ENCODE assay signal across 24 mouse cellular contexts in the genomic region with DNA sequence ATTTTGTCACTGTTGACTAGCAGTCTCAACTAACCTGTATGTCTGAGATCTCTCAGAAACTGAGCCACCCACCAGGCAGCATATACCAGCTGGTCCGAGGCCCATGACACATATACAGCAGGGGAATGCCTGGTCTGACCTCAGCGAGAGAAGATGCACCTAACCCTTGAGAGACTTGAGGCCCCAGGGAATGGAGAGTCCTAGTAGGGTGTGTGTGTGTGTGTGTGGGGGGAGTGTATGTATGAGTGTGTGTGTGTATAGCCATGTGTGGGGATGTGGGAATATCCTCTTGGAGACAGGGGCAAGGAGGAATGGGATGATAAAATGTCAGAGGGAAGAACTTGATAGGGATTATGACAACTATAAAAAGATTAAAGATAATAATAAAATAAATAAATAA.
A peak's percentile ranks its signal among the peaks of the same experiment; 100 is the strongest.
DNase-seq lines count a peak whose midpoint lies in the region; ATAC-seq lines count a peak whose summit lies in the region.
"Had no signal": no experiment of that assay in that cellular context is flagged by ENCODE, and none has a peak within 500 bp of the region (broad histone marks: within the 10 kb centered on the region; RNA-seq: fewer than 3 reads in every experiment).

No protein-coding gene starts in this region.

- DNase-seq in heart, adult 11 months: peak; percentile 70
- no peak for DNase-seq in heart, postnatal 10 days
- no peak for DNase-seq in hindbrain, embryonic 10.5 days (ENCODE audit: low spot score)
- DNase-seq in liver, embryonic 11.5 days (ENCODE audit: low spot score): no peak
- no peak for DNase-seq in liver
- no peak for DNase-seq in midbrain, embryonic 10.5 days (ENCODE audit: low spot score)
- DNase-seq: adrenal gland, adult 2 months; adrenal gland, postnatal 10 days; adrenal gland, postnatal 25 days; cerebellum, adult 11 months; cerebellum, adult 18-20 months; cerebellum, adult 8-10 months; cerebellum, adult 9-11 months; cerebellum, postnatal 14 days; cerebellum, postnatal 36 days; embryo, embryonic 11 days had no signal

- no peak overlapping the region for H3K27ac ChIP-seq in hindbrain, embryonic 13.5 days
- H3K27ac ChIP-seq in hindbrain, embryonic 10.5 days: no peak overlapping the region
- no peak overlapping the region for H3K27ac ChIP-seq in liver, embryonic 11.5 days (ENCODE audit: low read depth, low read length)
- no peak overlapping the region for H3K27ac ChIP-seq in midbrain, embryonic 13.5 days
- H3K27ac ChIP-seq in midbrain, embryonic 10.5 days (replicated peaks): no peak overlapping the region
- H3K27ac ChIP-seq: embryonic facial prominence, embryonic 13.5 days; embryonic facial prominence, embryonic 15.5 days; forebrain, embryonic 10.5 days; forebrain, embryonic 13.5 days; forebrain, embryonic 15.5 days had no signal

- H3K4me1 ChIP-seq in hindbrain, embryonic 13.5 days (replicated peaks): no peaks in the 10 kb centered on the region
- H3K4me1 ChIP-seq in hindbrain, embryonic 10.5 days (replicated peaks): no peaks in the 10 kb centered on the region
- no peaks in the 10 kb centered on the region for H3K4me1 ChIP-seq in liver, embryonic 11.5 days (replicated peaks; ENCODE audit: control insufficient read depth, insufficient read depth, low read length)
- no peaks in the 10 kb centered on the region for H3K4me1 ChIP-seq in midbrain, embryonic 13.5 days (replicated peaks)
- no peaks in the 10 kb centered on the region for H3K4me1 ChIP-seq in midbrain, embryonic 10.5 days
- H3K4me1 ChIP-seq: embryonic facial prominence, embryonic 13.5 days; embryonic facial prominence, embryonic 15.5 days; forebrain, embryonic 10.5 days; forebrain, embryonic 13.5 days; forebrain, embryonic 15.5 days had no signal

- intact Hi-C loops in heart, postnatal 10 days (cut with DNase I): no loop called here

- H3K36me3 ChIP-seq in hindbrain, embryonic 13.5 days: no peaks in the 10 kb centered on the region
- H3K36me3 ChIP-seq in hindbrain, embryonic 10.5 days: no peaks in the 10 kb centered on the region
- H3K36me3 ChIP-seq in liver, embryonic 11.5 days (ENCODE audit: control insufficient read depth, insufficient read depth, low read length): no peaks in the 10 kb centered on the region
- H3K36me3 ChIP-seq in midbrain, embryonic 13.5 days: no peaks in the 10 kb centered on the region
- no peaks in the 10 kb centered on the region for H3K36me3 ChIP-seq in midbrain, embryonic 10.5 days
- H3K36me3 ChIP-seq: embryonic facial prominence, embryonic 13.5 days; embryonic facial prominence, embryonic 15.5 days; forebrain, embryonic 10.5 days; forebrain, embryonic 15.5 days had no signal

- H3K9ac ChIP-seq in hindbrain, embryonic 13.5 days: no peak overlapping the region
- no peak overlapping the region for H3K9ac ChIP-seq in liver, embryonic 11.5 days (ENCODE audit: low read depth, low read length)
- H3K9ac ChIP-seq in midbrain, embryonic 13.5 days (replicated peaks): no peak overlapping the region
- H3K9ac ChIP-seq: embryonic facial prominence, embryonic 13.5 days; embryonic facial prominence, embryonic 15.5 days; forebrain, embryonic 13.5 days; forebrain, embryonic 15.5 days had no signal

- H3K27me3 ChIP-seq in hindbrain, embryonic 13.5 days: no peaks in the 10 kb centered on the region
- no peaks in the 10 kb centered on the region for H3K27me3 ChIP-seq in hindbrain, embryonic 10.5 days (ENCODE audit: insufficient read depth, poor library complexity, severe bottlenecking)
- no peaks in the 10 kb centered on the region for H3K27me3 ChIP-seq in liver, embryonic 11.5 days (replicated peaks; ENCODE audit: control insufficient read depth, insufficient read depth, low read length)
- H3K27me3 ChIP-seq in midbrain, embryonic 13.5 days: no peaks in the 10 kb centered on the region
- H3K27me3 ChIP-seq in midbrain, embryonic 10.5 days (ENCODE audit: low read depth, poor library complexity, severe bottlenecking): no peaks in the 10 kb centered on the region
- H3K27me3 ChIP-seq: embryonic facial prominence, embryonic 13.5 days; embryonic facial prominence, embryonic 15.5 days; forebrain, embryonic 13.5 days; forebrain, embryonic 15.5 days had no signal

- 0 out of 2 replicates have a peak, but pooled peaks have one; percentile 24 for ATAC-seq in hindbrain, embryonic 13.5 days (ENCODE audit: low FRiP score)
- 0 out of 2 replicates have a peak, but pooled peaks have one; percentile 26 for ATAC-seq in liver, embryonic 11.5 days (replicated peaks; ENCODE audit: low FRiP score)
- peak; percentile 48; the same call in 1 of the 2 replicates for ATAC-seq in midbrain, embryonic 13.5 days
- ATAC-seq: forebrain, embryonic 13.5 days; forebrain, embryonic 15.5 days had no signal

- no peak overlapping the region for H3K4me3 ChIP-seq in hindbrain, embryonic 13.5 days
- H3K4me3 ChIP-seq in hindbrain, embryonic 10.5 days: no peak overlapping the region
- H3K4me3 ChIP-seq in liver, embryonic 11.5 days (ENCODE audit: low read depth, low read length): no peak overlapping the region
- no peak overlapping the region for H3K4me3 ChIP-seq in midbrain, embryonic 13.5 days (replicated peaks)
- H3K4me3 ChIP-seq in midbrain, embryonic 10.5 days: no peak overlapping the region
- H3K4me3 ChIP-seq: embryonic facial prominence, embryonic 13.5 days; embryonic facial prominence, embryonic 15.5 days; erythroblast, embryonic 14.5 days; forebrain, embryonic 10.5 days; forebrain, embryonic 13.5 days; forebrain, embryonic 15.5 days had no signal

- 96% methylated on average over 2 of the region's 2 CpGs for WGBS in hindbrain, embryonic 13.5 days
- 85% methylated on average over 2 of the region's 2 CpGs for WGBS in hindbrain, embryonic 10.5 days
- WGBS in liver, embryonic 11.5 days: 83% methylated on average over 2 of the region's 2 CpGs
- whole genome bisulfite sequencing in midbrain, embryonic 13.5 days: 96% methylated on average over 2 of the region's 2 CpGs
- 93% methylated on average over 2 of the region's 2 CpGs for WGBS in midbrain, embryonic 10.5 days

- no peak overlapping the region for H3K4me2 ChIP-seq in hindbrain, embryonic 13.5 days
- no peak overlapping the region for H3K4me2 ChIP-seq in liver, embryonic 11.5 days
- H3K4me2 ChIP-seq in midbrain, embryonic 13.5 days (replicated peaks): no peak overlapping the region
- H3K4me2 ChIP-seq: embryonic facial prominence, embryonic 13.5 days; embryonic facial prominence, embryonic 15.5 days; forebrain, embryonic 13.5 days; forebrain, embryonic 15.5 days had no signal

- H3K9me3 ChIP-seq in hindbrain, embryonic 13.5 days: no peaks in the 10 kb centered on the region
- H3K9me3 ChIP-seq in hindbrain, embryonic 10.5 days: no peaks in the 10 kb centered on the region
- H3K9me3 ChIP-seq in liver, embryonic 11.5 days (ENCODE audit: control insufficient read depth, low read length): no peaks in the 10 kb centered on the region
- no peaks in the 10 kb centered on the region for H3K9me3 ChIP-seq in midbrain, embryonic 13.5 days
- H3K9me3 ChIP-seq in midbrain, embryonic 10.5 days (replicated peaks): no peaks in the 10 kb centered on the region
- H3K9me3 ChIP-seq: embryonic facial prominence, embryonic 13.5 days; embryonic facial prominence, embryonic 15.5 days; forebrain, embryonic 10.5 days; forebrain, embryonic 13.5 days; forebrain, embryonic 15.5 days had no signal
